Mouse (Mus musculus) forebrain, embryonic 12.5 days (tissue): ENCODE results near the gene Uox. TPM values are rescaled to one million over a fixed set of nuclear protein-coding genes. Genes with fewer than 3 reads are reported as not detected.

Experiments
- ATAC-seq: fragments of 200-750 bp; cut with Nextera tagmentation; 2 replicates; pipeline ENCODE4 v1.8.0; 2017; ENCODE audit warnings: moderate TSS enrichment; ENCODE audit not compliant: low FRiP score
- H3K27ac ChIP-seq: fragments of 300-500 bp; sonication (generic); 2 replicates; pipeline ENCODE4 v1.5.1; 2016; ENCODE audit warnings: mild to moderate bottlenecking
- H3K27me3 ChIP-seq: fragments of 300-500 bp; sonication (generic); 2 replicates; pipeline ENCODE4 v1.6.1; 2016; ENCODE audit warnings: mild to moderate bottlenecking
- H3K36me3 ChIP-seq: fragments of 300-500 bp; sonication (generic); replicated peaks from 2 replicates; pipeline ENCODE4 v1.6.1; 2016; ENCODE audit warnings: mild to moderate bottlenecking
- H3K4me1 ChIP-seq: fragments of 300-500 bp; sonication (generic); 2 replicates; pipeline ENCODE4 v1.6.1; 2016
- H3K4me2 ChIP-seq: fragments of 300-500 bp; sonication (generic); 2 replicates; pipeline ENCODE4 v1.6.1; 2016; ENCODE audit warnings: mild to moderate bottlenecking, moderate library complexity
- H3K4me3 ChIP-seq: fragments of 300-500 bp; sonication (generic); replicated peaks from 2 replicates; pipeline ENCODE4 v1.5.1; 2016; ENCODE audit warnings: mild to moderate bottlenecking
- H3K9ac ChIP-seq: fragments of 300-500 bp; sonication (generic); 2 replicates; pipeline ENCODE4 v1.6.1; 2016; ENCODE audit warnings: mild to moderate bottlenecking
- H3K9me3 ChIP-seq: fragments of 300-500 bp; sonication (generic); 2 replicates; pipeline ENCODE4 v1.6.1; 2016
- WGBS: fragments of 180-500 bp; shearing (Covaris S2); methylation state at CpG from one replicate; pipeline ENCODE4 v1.1.7; 2016; 5-methylcytosine and 5-hydroxymethylcytosine counted together
- polyA plus RNA-seq: library from polyadenylated mRNA; unstranded; fragments of >200 nt; fragmentation: Nextera tagmentation; extraction: Ambion mirVana; gene quantifications from 2 replicates; pipeline ENCODE4 v1.2.1, GENCODE M21; 2016

Uox gene
- polyA plus RNA-seq, 1 experiment from 2014 or later: not detected

DNA sequence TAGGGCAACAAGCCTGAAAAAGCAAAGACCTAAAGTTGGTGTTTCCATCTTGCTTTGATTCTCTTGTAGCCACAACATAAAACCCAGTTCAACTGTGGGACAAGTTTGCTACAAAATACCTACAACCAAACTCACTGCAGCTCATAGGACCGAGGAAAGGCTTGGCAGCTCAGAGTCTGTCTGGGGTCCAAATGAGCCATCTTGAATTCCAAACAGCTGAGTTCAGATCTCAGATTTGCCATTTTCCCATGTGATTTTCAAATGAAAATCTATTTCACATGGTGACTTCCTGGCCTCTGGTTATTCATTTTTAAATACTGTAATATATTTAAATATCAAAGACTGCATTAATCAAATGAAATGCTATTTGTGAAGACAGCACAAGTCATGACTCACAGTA, 104.9 kb downstream of the Uox start:
- Histone ChIP-seq H3K4me1 (no peaks in the 10 kb centered on the region), H3K9me3 (no peaks in the 10 kb centered on the region), H3K36me3 (no peaks in the 10 kb centered on the region), H3K27ac (no peak overlapping the region), H3K4me3 (no peak overlapping the region), H3K4me2 (no peak overlapping the region), H3K9ac (no peak overlapping the region), H3K27me3 (no peaks in the 10 kb centered on the region)
- ATAC-seq: no peak
- WGBS: 89% methylated on average over 1 of the region's 1 CpGs

DNA sequence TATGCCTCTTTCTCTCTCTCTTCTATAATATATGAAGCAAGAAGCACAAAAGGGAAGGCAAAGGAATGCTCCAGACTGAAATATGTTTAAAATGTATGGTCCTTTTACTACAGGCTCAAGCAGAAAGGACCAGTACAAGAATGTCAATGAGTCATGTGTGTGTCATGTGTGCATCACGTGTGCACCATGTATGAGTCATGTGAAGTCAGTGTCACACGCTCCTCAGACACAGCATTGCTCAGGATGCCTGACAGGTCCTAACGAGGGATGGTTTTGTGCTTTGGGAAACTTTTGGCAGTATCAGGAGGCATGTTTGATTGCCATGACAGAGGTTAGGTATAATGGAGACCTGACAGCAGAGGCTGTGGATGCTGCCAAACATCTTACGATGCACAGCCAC, 106.0 kb downstream of the Uox start:
- Histone ChIP-seq H3K4me1 (no peaks in the 10 kb centered on the region), H3K36me3 (no peaks in the 10 kb centered on the region), H3K27ac (no peak overlapping the region), H3K4me3 (no peak overlapping the region), H3K9ac (no peak overlapping the region), H3K9me3 (no peaks in the 10 kb centered on the region), H3K27me3 (no peaks in the 10 kb centered on the region), H3K4me2 (no peak overlapping the region)
- ATAC-seq: no peak
- WGBS: 93% methylated on average over 4 of the region's 4 CpGs

DNA sequence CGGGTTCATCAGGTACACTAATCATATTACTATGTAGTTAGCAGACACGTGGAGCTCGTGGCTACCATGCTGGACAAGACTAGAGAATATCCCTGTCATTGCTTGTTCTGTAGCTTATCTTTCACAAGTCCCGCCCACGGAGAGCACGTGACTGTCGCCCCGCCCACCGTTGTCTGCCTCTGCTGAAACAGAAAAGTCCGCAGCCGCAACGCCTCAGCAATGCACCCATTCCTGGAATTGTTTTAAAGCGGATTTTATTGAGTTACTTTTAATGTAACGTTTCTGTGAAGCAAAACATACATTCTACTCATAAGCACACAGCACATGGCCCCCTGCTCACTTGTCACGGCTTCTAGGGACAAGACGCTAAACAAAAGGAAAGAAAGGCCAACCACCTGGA, 109.4 kb downstream of the Uox start:
- Histone ChIP-seq H3K4me3 (no peak overlapping the region), H3K4me1 (peaks cover 13% of the 10 kb centered on the region)
- WGBS: 94% methylated on average over 16 of the region's 16 CpGs

DNA sequence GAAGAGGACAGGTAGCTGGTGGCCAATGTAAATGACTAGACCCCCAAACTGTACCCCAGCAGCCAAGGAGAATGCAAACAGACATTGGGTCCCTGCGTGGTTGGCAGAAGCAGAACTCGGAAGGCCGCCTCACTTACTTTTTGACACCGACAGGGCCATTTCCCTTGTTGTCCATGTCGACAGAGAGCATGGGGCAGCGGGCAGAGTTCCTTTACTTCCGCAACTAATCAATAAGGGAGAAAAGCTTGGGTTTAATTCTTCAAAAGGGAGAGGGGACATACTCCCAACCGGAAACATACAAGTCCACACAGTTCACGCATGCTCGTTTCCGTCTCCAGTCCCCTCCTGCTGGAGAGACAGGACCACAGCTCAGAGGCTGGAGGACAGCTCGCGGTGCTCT, 110.4 kb downstream of the Uox start:
- H3K36me3 ChIP-seq: no peaks in the 10 kb centered on the region
- H3K4me1 ChIP-seq: peaks cover 16% of the 10 kb centered on the region
- H3K4me3 ChIP-seq: no peak overlapping the region
- H3K9me3 ChIP-seq: no peaks in the 10 kb centered on the region
- ATAC-seq: no peak
- 94% methylated on average over 13 of the region's 13 CpGs for WGBS
- H3K9ac ChIP-seq: no peak overlapping the region
- H3K27me3 ChIP-seq: peaks cover 11% of the 10 kb centered on the region
- no peak overlapping the region for H3K4me2 ChIP-seq
- H3K27ac ChIP-seq: no peak overlapping the region

More for the DNA sequence above, 109.4 kb downstream of the Uox start:
- no peaks in the 10 kb centered on the region for H3K9me3 ChIP-seq
- peaks cover 7% of the 10 kb centered on the region for H3K27me3 ChIP-seq
- H3K4me2 ChIP-seq: no peak overlapping the region
- H3K9ac ChIP-seq: no peak overlapping the region
- no peaks in the 10 kb centered on the region for H3K36me3 ChIP-seq
- no peak overlapping the region for H3K27ac ChIP-seq
- ATAC-seq: no peak

DNA sequence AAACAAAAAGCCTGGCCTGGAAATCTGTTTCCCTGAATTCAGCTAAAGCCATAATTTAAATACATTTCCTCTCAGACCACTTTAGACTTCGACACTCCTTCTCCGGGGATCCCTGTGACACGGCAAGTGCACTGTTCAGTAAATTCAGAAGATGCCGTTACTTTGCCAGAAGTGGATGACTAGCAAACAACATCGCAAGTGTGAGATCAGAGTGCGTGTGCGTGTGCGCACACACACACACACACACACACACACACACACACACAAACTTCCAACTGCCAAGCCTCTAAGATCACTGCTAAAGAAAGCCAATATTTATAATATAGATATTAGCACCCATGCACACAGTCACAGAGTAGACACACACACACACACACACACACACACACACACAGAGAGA, 111.5 kb downstream of the Uox start:
- peaks cover 18% of the 10 kb centered on the region for H3K27me3 ChIP-seq
- H3K9me3 ChIP-seq: no peaks in the 10 kb centered on the region
- H3K4me1 ChIP-seq: peaks cover 17% of the 10 kb centered on the region
- no peak overlapping the region for H3K9ac ChIP-seq
- 76% methylated on average over 8 of the region's 8 CpGs for WGBS
- no peak overlapping the region for H3K27ac ChIP-seq
- no peaks in the 10 kb centered on the region for H3K36me3 ChIP-seq
- no peak for ATAC-seq
- H3K4me3 ChIP-seq: no peak overlapping the region
- peak overlapping the region; percentile 41; the same call in 1 of the 2 replicates for H3K4me2 ChIP-seq

Other genes with a start within 250 kb of the Uox start
- gene Ssx2ip, start 165.8 kb upstream of the Uox start, polyA plus RNA-seq: 33.7 and 34.6 TPM in 2 replicates
- gene Ctbs, start 120.6 kb upstream of the Uox start, polyA plus RNA-seq: 4.6 and 5.5 TPM in 2 replicates
- 6.9 and 7.7 TPM in 2 replicates for gene Spata1, start 70.7 kb upstream of the Uox start, polyA plus RNA-seq
- gene Gng5, start 70.6 kb upstream of the Uox start, polyA plus RNA-seq: 851 and 914 TPM in 2 replicates
- gene Rpf1, start 49.0 kb upstream of the Uox start, polyA plus RNA-seq: 73.1 and 74.2 TPM in 2 replicates
- gene Dnase2b, start 45.2 kb downstream of the Uox start, polyA plus RNA-seq: not detected in 2 replicates
- not detected in 2 replicates for gene 4930503B20Rik, start 80.9 kb downstream of the Uox start, polyA plus RNA-seq
- 0.91 and 1.1 TPM in 2 replicates for gene Samd13, start 115.2 kb downstream of the Uox start, polyA plus RNA-seq
- 92.2 and 103 TPM in 2 replicates for gene Prkacb, start 242.6 kb downstream of the Uox start, polyA plus RNA-seq